Mouse (Mus musculus) neural tube, embryonic 13.5 days (tissue): ENCODE data around the gene Gpr162. TPM values are rescaled to one million over a fixed set of nuclear protein-coding genes. Genes with fewer than 3 reads are reported as not detected.

ENCODE experiments used
- ATAC-seq: fragments of 200-750 bp; cut with Nextera tagmentation; 2 replicates; pipeline ENCODE4 v1.8.0; 2017; ENCODE audit warnings: low read depth, mild to moderate bottlenecking, moderate TSS enrichment, moderate library complexity
- H3K27ac ChIP-seq: fragments of 300-500 bp; sonication (generic); replicated peaks from 2 replicates; pipeline ENCODE4 v1.5.1; 2015; ENCODE audit warnings: moderate library complexity, mild to moderate bottlenecking, inconsistent platforms
- H3K27me3 ChIP-seq: fragments of 300-500 bp; sonication (generic); 2 replicates; pipeline ENCODE4 v1.6.1; 2015; ENCODE audit warnings: mild to moderate bottlenecking, inconsistent platforms
- H3K36me3 ChIP-seq: fragments of 300-500 bp; sonication (generic); 2 replicates; pipeline ENCODE4 v1.6.1; 2015; ENCODE audit warnings: mild to moderate bottlenecking, inconsistent platforms
- H3K4me1 ChIP-seq: fragments of 300-500 bp; sonication (generic); replicated peaks from 2 replicates; pipeline ENCODE4 v1.6.1; 2015; ENCODE audit warnings: inconsistent platforms
- H3K4me2 ChIP-seq: fragments of 300-500 bp; sonication (generic); 2 replicates; pipeline ENCODE4 v1.6.1; 2015; ENCODE audit warnings: inconsistent platforms, mild to moderate bottlenecking, moderate library complexity
- H3K4me3 ChIP-seq: fragments of 300-500 bp; sonication (generic); 2 replicates; pipeline ENCODE4 v1.5.1; 2015; ENCODE audit warnings: mild to moderate bottlenecking, inconsistent platforms
- H3K9ac ChIP-seq: fragments of 300-500 bp; sonication (generic); 2 replicates; pipeline ENCODE4 v1.6.1; 2015; ENCODE audit warnings: moderate library complexity, mild to moderate bottlenecking, inconsistent platforms
- H3K9me3 ChIP-seq: fragments of 300-500 bp; sonication (generic); 2 replicates; pipeline ENCODE4 v1.6.1; 2016; ENCODE audit warnings: inconsistent platforms
- WGBS: fragments of 180-500 bp; shearing (Covaris S2); methylation state at CpG from one replicate; pipeline ENCODE4 v1.1.7; 2015; 5-methylcytosine and 5-hydroxymethylcytosine counted together
- polyA plus RNA-seq: library from polyadenylated mRNA; unstranded; fragments of >200 nt; fragmentation: Nextera tagmentation; extraction: Ambion mirVana; gene quantifications from 2 replicates; pipeline ENCODE4 v1.2.1, GENCODE M21; 2015

Gene Gpr162
- polyA plus RNA-seq, 1 experiment from 2014 or later: 22.4 TPM

- Histone ChIP-seq H3K9ac (0 out of 2 replicates have a peak overlapping the region, but pooled peaks have one; percentile 38), H3K4me2 (no peak overlapping the region), H3K9me3 (no peaks in the 10 kb centered on the region), H3K36me3 (no peaks in the 10 kb centered on the region), H3K27ac (no peak overlapping the region), H3K27me3 (no peaks in the 10 kb centered on the region), H3K4me1 (peaks cover 42% of the 10 kb centered on the region), H3K4me3 (no peak overlapping the region)
- 66% methylated on average over 6 of the region's 7 CpGs for WGBS
- no peak for ATAC-seq
Observed at GRCm38 (mm10) chr6:124866560-124866959, 2.8 kb upstream of the Gpr162 start.

- Histone ChIP-seq H3K9ac (0 out of 2 replicates have a peak overlapping the region, but pooled peaks have one; percentile 26), H3K9me3 (no peaks in the 10 kb centered on the region), H3K4me3 (no peak overlapping the region), H3K4me1 (peaks cover 49% of the 10 kb centered on the region), H3K36me3 (peaks cover 3% of the 10 kb centered on the region; the same call in 1 of the 2 replicates), H3K27ac (peak overlapping the region; percentile 97), H3K4me2 (no peak overlapping the region), H3K27me3 (no peaks in the 10 kb centered on the region)
- no peak for ATAC-seq
- WGBS: 48% methylated on average over 18 of the region's 18 CpGs
Observed at GRCm38 (mm10) chr6:124865766-124866362, 2.1 kb upstream of the Gpr162 start.

- Histone ChIP-seq H3K4me2 (peak overlapping the region; percentile 69), H3K36me3 (peaks cover 16% of the 10 kb centered on the region), H3K27me3 (peaks cover 8% of the 10 kb centered on the region; the same call in 1 of the 2 replicates), H3K9me3 (no peaks in the 10 kb centered on the region), H3K4me1 (peaks cover 74% of the 10 kb centered on the region), H3K4me3 (peak overlapping the region; percentile 65), H3K9ac (peak overlapping the region; percentile 93), H3K27ac (peak overlapping the region; percentile 97)
- under 1% methylated on average over 16 of the region's 16 CpGs for WGBS
- peak; percentile 37 for ATAC-seq
Observed at GRCm38 (mm10) chr6:124863125-124863657, 592 bp downstream of the Gpr162 start.

- Histone ChIP-seq H3K36me3 (peaks cover 16% of the 10 kb centered on the region), H3K9ac (peak overlapping the region; percentile 93), H3K4me3 (peak overlapping the region; percentile 65), H3K27ac (peak overlapping the region; percentile 97), H3K9me3 (no peaks in the 10 kb centered on the region), H3K4me1 (peaks cover 81% of the 10 kb centered on the region), H3K27me3 (peaks cover 8% of the 10 kb centered on the region; the same call in 1 of the 2 replicates), H3K4me2 (peak overlapping the region; percentile 69)
- 8% methylated on average over 8 of the region's 8 CpGs for WGBS
- ATAC-seq: no peak
Observed at GRCm38 (mm10) chr6:124862406-124863124, 1.2 kb downstream of the Gpr162 start.

GRCm38 (mm10) chr6:124861802-124862201 lies 2.0 kb downstream of the Gpr162 start:
- no peak for ATAC-seq
- peaks cover 8% of the 10 kb centered on the region; the same call in 1 of the 2 replicates for H3K27me3 ChIP-seq
- H3K9ac ChIP-seq: peak overlapping the region; percentile 93
- peak overlapping the region; percentile 69 for H3K4me2 ChIP-seq
- peak overlapping the region; percentile 97 for H3K27ac ChIP-seq
- no peaks in the 10 kb centered on the region for H3K9me3 ChIP-seq
- peaks cover 81% of the 10 kb centered on the region for H3K4me1 ChIP-seq
- H3K4me3 ChIP-seq: peak overlapping the region; percentile 65
- 39% methylated on average over 3 of the region's 3 CpGs for WGBS
- peaks cover 16% of the 10 kb centered on the region for H3K36me3 ChIP-seq

GRCm38 (mm10) chr6:124861266-124861665 lies 2.5 kb downstream of the Gpr162 start:
- Histone ChIP-seq H3K36me3 (peaks cover 16% of the 10 kb centered on the region), H3K9me3 (no peaks in the 10 kb centered on the region), H3K27me3 (peaks cover 8% of the 10 kb centered on the region; the same call in 1 of the 2 replicates), H3K4me3 (peak overlapping the region; percentile 65; the same call in 1 of the 2 replicates), H3K4me1 (peaks cover 82% of the 10 kb centered on the region), H3K9ac (peak overlapping the region; percentile 93), H3K27ac (peak overlapping the region; percentile 97; the same call in 1 of the 2 replicates), H3K4me2 (peak overlapping the region; percentile 69)
- WGBS: 81% methylated on average over 19 of the region's 19 CpGs
- no peak for ATAC-seq

GRCm38 (mm10) chr6:124860511-124860910 lies 3.3 kb downstream of the Gpr162 start:
- Histone ChIP-seq H3K27ac (peak overlapping the region; percentile 97), H3K4me1 (peaks cover 82% of the 10 kb centered on the region), H3K27me3 (peaks cover 8% of the 10 kb centered on the region; the same call in 1 of the 2 replicates), H3K4me2 (peak overlapping the region; percentile 69), H3K9me3 (no peaks in the 10 kb centered on the region), H3K9ac (peak overlapping the region; percentile 66; the same call in 1 of the 2 replicates), H3K36me3 (peaks cover 16% of the 10 kb centered on the region), H3K4me3 (no peak overlapping the region; the same call in 1 of the 2 replicates)
- WGBS: 87% methylated on average over 9 of the region's 9 CpGs
- no peak for ATAC-seq

GRCm38 (mm10) chr6:124859725-124860124 lies 4.1 kb downstream of the Gpr162 start:
- H3K4me1 ChIP-seq: peaks cover 79% of the 10 kb centered on the region
- H3K36me3 ChIP-seq: peaks cover 16% of the 10 kb centered on the region
- H3K9ac ChIP-seq: peak overlapping the region; percentile 66
- no peaks in the 10 kb centered on the region for H3K9me3 ChIP-seq
- H3K4me3 ChIP-seq: peak overlapping the region; percentile 18
- H3K4me2 ChIP-seq: peak overlapping the region; percentile 69
- peak overlapping the region; percentile 97 for H3K27ac ChIP-seq
- WGBS: 7% methylated on average over 12 of the region's 12 CpGs
- ATAC-seq: no peak
- H3K27me3 ChIP-seq: peaks cover 8% of the 10 kb centered on the region; the same call in 1 of the 2 replicates

- H3K4me1 ChIP-seq: peaks cover 71% of the 10 kb centered on the region
- no peak overlapping the region for H3K4me3 ChIP-seq
Observed at GRCm38 (mm10) chr6:124858561-124859318, 5.0 kb downstream of the Gpr162 start.

GRCm38 (mm10) chr6:124857840-124858530 lies 5.8 kb downstream of the Gpr162 start:
- peaks cover 8% of the 10 kb centered on the region; the same call in 1 of the 2 replicates for H3K27me3 ChIP-seq
- peak overlapping the region; percentile 96 for H3K9ac ChIP-seq
- WGBS: 25% methylated on average over 26 of the region's 26 CpGs
- H3K4me2 ChIP-seq: peak overlapping the region; percentile 78
- peak overlapping the region; percentile 73 for H3K4me3 ChIP-seq
- H3K9me3 ChIP-seq: no peaks in the 10 kb centered on the region
- H3K27ac ChIP-seq: peak overlapping the region; percentile 99
- peaks cover 67% of the 10 kb centered on the region for H3K4me1 ChIP-seq
- ATAC-seq: no peak
- peaks cover 31% of the 10 kb centered on the region for H3K36me3 ChIP-seq

More at GRCm38 (mm10) chr6:124858561-124859318, 5.0 kb downstream of the Gpr162 start:
- H3K36me3 ChIP-seq: peaks cover 23% of the 10 kb centered on the region
- H3K27me3 ChIP-seq: peaks cover 8% of the 10 kb centered on the region; the same call in 1 of the 2 replicates
- no peak for ATAC-seq
- no peaks in the 10 kb centered on the region for H3K9me3 ChIP-seq
- H3K9ac ChIP-seq: peak overlapping the region; percentile 96
- 77% methylated on average over 28 of the region's 28 CpGs for WGBS
- H3K4me2 ChIP-seq: peak overlapping the region; percentile 78
- 0 out of 2 replicates have a peak overlapping the region, but pooled peaks have one; percentile 99 for H3K27ac ChIP-seq
